Mouse (Mus musculus) C2C12 (cell line): ENCODE data around the gene Rabgap1.
"Not testable (repeated sequence)": the region's sequence is repeated elsewhere in the genome, so short reads cannot be mapped to it uniquely, and the experiment has no call there.

Experiments used
- CEBPB ChIP-seq: IDR thresholded peaks from one replicate; pipeline ENCODE4 v1.6.1; 2011; ENCODE audit warnings: low read depth, mild to moderate bottlenecking, control low read depth, moderate library complexity
- CTCF ChIP-seq: IDR thresholded peaks from one replicate; pipeline ENCODE4 v1.5.1; 2011; ENCODE audit not compliant: control insufficient read depth, insufficient read depth, insufficient read length
- FOSL1 ChIP-seq: IDR thresholded peaks from one replicate; pipeline ENCODE4 v1.8.0; 2011; ENCODE audit warnings: mild to moderate bottlenecking, low read length; ENCODE audit not compliant: poor library complexity, insufficient read depth, severe bottlenecking
- MAX ChIP-seq: IDR thresholded peaks from one replicate; pipeline ENCODE4 v1.6.1; 2011; ENCODE audit warnings: mild to moderate bottlenecking, control low read depth
- MYOD1 ChIP-seq: IDR thresholded peaks from one replicate; pipeline ENCODE4 v1.6.1; 2011; ENCODE audit warnings: low read depth; ENCODE audit not compliant: control insufficient read depth, insufficient read length
- MYOG ChIP-seq: IDR thresholded peaks from one replicate; pipeline ENCODE4 v1.6.1; 2011; ENCODE audit not compliant: control insufficient read depth, insufficient read length; ENCODE audit errors: extremely low read depth
- USF1 ChIP-seq: IDR thresholded peaks from one replicate; pipeline ENCODE4 v1.6.1; 2011; ENCODE audit warnings: low read depth, mild to moderate bottlenecking, control low read depth, moderate library complexity

- TF ChIP-seq CTCF, MAX, USF1, MYOD1, FOSL1, MYOG, CEBPB: not testable (repeated sequence)
These were observed 62.8 kb downstream of the Rabgap1 start for GRCm38 (mm10) chr2:37505856-37506255.
